Mouse (Mus musculus) liver, adult (tissue): ENCODE measurements around the gene Ints2.

Source experiments
- GATA4 ChIP-seq: IDR thresholded peaks from 2 replicates; pipeline ENCODE4 v1.6.1; 2014; ENCODE audit warnings: mild to moderate bottlenecking, low read length; ENCODE audit not compliant: insufficient replicate concordance

The Ints2 gene

DNA sequence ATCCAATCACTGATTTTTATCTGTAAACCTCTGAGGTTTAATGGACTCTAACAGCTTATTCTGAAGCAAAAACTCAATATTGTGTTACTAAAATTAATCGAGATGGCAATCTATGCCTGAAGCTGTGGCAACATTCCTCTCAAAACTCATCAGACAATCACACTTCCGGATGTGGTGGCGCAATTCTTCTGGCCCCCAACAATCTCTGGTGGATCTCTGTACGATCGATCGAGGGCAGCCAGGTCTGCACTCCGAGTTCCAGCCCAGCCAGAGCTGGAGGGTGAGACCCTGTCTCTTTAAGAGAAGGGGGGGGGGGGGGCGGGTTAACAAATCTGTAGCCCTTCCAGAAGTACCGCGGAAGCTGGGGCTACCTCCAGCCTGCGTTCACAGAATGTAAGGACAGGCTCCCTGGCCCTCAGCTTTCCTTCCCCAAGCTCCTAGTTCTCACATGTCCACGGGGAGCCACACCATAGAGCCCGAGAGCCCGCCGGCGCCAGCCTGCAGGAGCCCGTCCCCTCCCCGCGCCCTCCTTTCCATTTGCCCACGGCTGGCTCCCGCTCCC, 56.8 kb downstream of the Ints2 start:
- peak; percentile 69; the same call in 1 of the 2 replicates for TF ChIP-seq GATA4

DNA sequence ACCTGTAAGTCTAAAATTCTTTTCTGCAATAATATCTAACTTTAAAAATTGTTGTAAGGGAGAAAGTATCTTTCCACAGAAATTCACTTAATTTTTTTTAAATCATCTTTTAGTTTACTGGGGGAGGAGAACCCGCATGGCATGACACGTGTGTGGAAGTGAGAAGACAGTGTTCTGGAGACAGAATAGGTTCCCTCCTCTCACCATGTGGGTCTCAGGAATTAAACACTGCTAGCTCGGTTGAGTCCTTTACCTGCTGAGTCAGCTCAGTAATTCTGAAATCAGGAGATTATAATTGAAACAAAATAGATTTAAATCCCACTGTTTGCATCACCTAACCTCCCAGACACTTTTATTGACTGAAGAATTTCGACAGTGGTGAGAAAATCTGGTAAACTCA, 57.6 kb downstream of the Ints2 start:
- no peak for TF ChIP-seq GATA4

DNA sequence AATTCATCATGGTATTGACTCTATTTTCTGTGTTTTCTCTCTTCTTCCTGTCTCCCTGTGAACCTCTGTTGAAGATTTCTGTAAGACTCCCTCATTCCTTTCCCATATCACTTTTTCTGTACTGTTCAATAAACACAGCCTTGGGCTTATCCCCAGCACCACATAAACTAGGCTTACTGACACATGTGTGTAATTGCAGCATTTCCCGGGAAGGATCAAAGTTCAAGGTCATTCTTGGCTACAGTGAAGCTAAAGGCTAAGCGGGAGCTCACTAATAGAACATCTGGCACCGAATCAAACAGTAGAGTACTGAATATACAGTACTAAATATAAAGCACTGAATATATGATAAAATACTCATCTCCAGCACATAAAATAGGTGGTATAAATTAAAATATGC, 81.5 kb downstream of the Ints2 start:
- no peak for TF ChIP-seq GATA4

DNA sequence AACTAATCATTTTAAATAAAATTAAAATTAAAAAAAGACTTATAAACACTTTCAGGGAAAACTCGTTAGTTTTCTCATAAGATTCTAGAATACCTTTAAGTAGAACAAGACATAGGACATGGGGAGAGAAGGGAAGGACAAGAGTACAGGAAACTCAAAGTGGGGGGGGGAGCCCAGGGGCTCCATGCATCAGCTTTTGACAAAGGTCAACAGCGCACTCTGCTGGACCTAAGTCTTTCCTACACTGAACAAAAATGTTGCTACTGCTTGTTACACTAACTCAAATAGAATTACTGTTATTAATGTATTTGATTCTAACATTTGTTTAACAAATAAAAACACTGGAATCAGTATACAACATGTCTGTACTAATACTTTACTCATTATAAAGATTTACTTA, 83.2 kb downstream of the Ints2 start:
- no peak for TF ChIP-seq GATA4

- no peak for TF ChIP-seq GATA4
Measured at GRCm38 (mm10) chr11:86170743-86171142, 86.6 kb downstream of the Ints2 start.
